Mouse (Mus musculus) heart, postnatal 0 days (tissue): ENCODE results near the gene Klf7.

Experiments used
- CTCF ChIP-seq: IDR thresholded peaks from 2 replicates; pipeline ENCODE4 v1.5.1; 2016; ENCODE audit warnings: antibody characterized with exemption, control low read depth, low read depth
- EP300 ChIP-seq: IDR thresholded peaks from 2 replicates; pipeline ENCODE4 v1.6.1; 2016; ENCODE audit warnings: antibody characterized with exemption, low read depth

DNA sequence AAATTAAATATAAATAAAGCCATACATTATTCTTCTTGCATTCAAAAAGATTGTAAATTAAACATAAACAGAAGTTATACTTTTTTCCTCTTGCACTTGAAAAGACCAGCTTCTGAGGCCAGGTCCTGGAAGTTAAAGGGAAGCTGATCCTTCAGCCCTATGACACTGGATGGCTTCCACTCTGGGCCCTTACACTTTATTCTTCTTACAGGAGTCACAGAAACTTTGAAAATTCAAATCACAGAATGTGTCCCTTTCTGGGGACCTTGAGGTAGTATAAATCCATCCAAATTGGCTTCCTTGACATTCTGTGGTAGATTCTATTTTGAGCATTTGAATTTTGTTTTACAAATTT lies 75.3 kb downstream of the Klf7 start:
- TF ChIP-seq EP300 (no peak), CTCF (no peak)
